Mouse (Mus musculus): ENCODE data around the gene Prr15l. TPM values are rescaled to one million over a fixed set of nuclear protein-coding genes. Genes with fewer than 3 reads are reported as not detected.

Gene Prr15l
- polyA plus RNA-seq, 1 experiment = 2.2 TPM

GRCm38 (mm10) chr11:96893203-96893842 lies 34.6 kb upstream of the Prr15l start:
- Histone ChIP-seq H3K36me3 (ENCODE audit: control insufficient read depth, insufficient read depth, low read length) (no peaks in the 10 kb centered on the region), H3K4me3 (ENCODE audit: extremely low read depth, insufficient read depth, insufficient read length) (no peak overlapping the region), H3K27ac (ENCODE audit: insufficient read depth, low read length) (no peak overlapping the region), H3K4me1 (ENCODE audit: control insufficient read depth, insufficient read depth, insufficient read length) (no peaks in the 10 kb centered on the region), H3K27me3 (ENCODE audit: control insufficient read depth, insufficient read depth, low read length) (no peaks in the 10 kb centered on the region)
- TF ChIP-seq POLR2A (IDR thresholded peaks at IDR 0.05; ENCODE audit: low read depth, low read length) (no peak), CTCF (IDR thresholded peaks at IDR 0.05; ENCODE audit: extremely low read depth, insufficient read depth, insufficient read length, insufficient replicate concordance) (no peak)
- DNase-seq (ENCODE audit: low read depth in 1 of 2, low spot score in 2 of 2) = no peak
- 83% methylated on average over 11 of the region's 11 CpGs for WGBS

GRCm38 (mm10) chr11:96895886-96896285 lies 32.0 kb upstream of the Prr15l start:
- H3K27me3 ChIP-seq (ENCODE audit: control insufficient read depth, insufficient read depth, low read length) = no peaks in the 10 kb centered on the region
- no peak overlapping the region for H3K27ac ChIP-seq (ENCODE audit: insufficient read depth, low read length)
- no peaks in the 10 kb centered on the region for H3K4me1 ChIP-seq (ENCODE audit: control insufficient read depth, insufficient read depth, insufficient read length)
- TF ChIP-seq POLR2A (IDR thresholded peaks at IDR 0.05; ENCODE audit: low read depth, low read length) (no peak), CTCF (IDR thresholded peaks at IDR 0.05; ENCODE audit: extremely low read depth, insufficient read depth, insufficient read length, insufficient replicate concordance) (no peak)
- WGBS = 57% methylated on average over 4 of the region's 4 CpGs
- DNase-seq (ENCODE audit: low read depth in 1 of 2, low spot score in 2 of 2) = no peak
- H3K4me3 ChIP-seq (ENCODE audit: extremely low read depth, insufficient read depth, insufficient read length) = no peak overlapping the region
- H3K36me3 ChIP-seq (ENCODE audit: control insufficient read depth, insufficient read depth, low read length) = no peaks in the 10 kb centered on the region

GRCm38 (mm10) chr11:96899449-96900306 lies 28.2 kb upstream of the Prr15l start:
- Histone ChIP-seq H3K27ac (ENCODE audit: insufficient read depth, low read length) (no peak overlapping the region), H3K4me1 (ENCODE audit: control insufficient read depth, insufficient read depth, insufficient read length) (no peaks in the 10 kb centered on the region), H3K4me3 (ENCODE audit: extremely low read depth, insufficient read depth, insufficient read length) (no peak overlapping the region), H3K27me3 (ENCODE audit: control insufficient read depth, insufficient read depth, low read length) (no peaks in the 10 kb centered on the region), H3K36me3 (ENCODE audit: control insufficient read depth, insufficient read depth, low read length) (no peaks in the 10 kb centered on the region)
- no peak for TF ChIP-seq CTCF (IDR thresholded peaks at IDR 0.05; ENCODE audit: extremely low read depth, insufficient read depth, insufficient read length, insufficient replicate concordance)
- TF ChIP-seq POLR2A (IDR thresholded peaks at IDR 0.05; ENCODE audit: low read depth, low read length) = no peak
- no peak for DNase-seq (ENCODE audit: low read depth in 1 of 2, low spot score in 2 of 2)
- 81% methylated on average over 13 of the region's 13 CpGs for WGBS

- Histone ChIP-seq H3K4me1 (ENCODE audit: control insufficient read depth, insufficient read depth, insufficient read length) (no peaks in the 10 kb centered on the region), H3K36me3 (ENCODE audit: control insufficient read depth, insufficient read depth, low read length) (no peaks in the 10 kb centered on the region), H3K27ac (ENCODE audit: insufficient read depth, low read length) (no peak overlapping the region), H3K4me3 (ENCODE audit: extremely low read depth, insufficient read depth, insufficient read length) (no peak overlapping the region), H3K27me3 (ENCODE audit: control insufficient read depth, insufficient read depth, low read length) (no peaks in the 10 kb centered on the region)
- WGBS = 90% methylated on average over 9 of the region's 9 CpGs
- TF ChIP-seq POLR2A (IDR thresholded peaks at IDR 0.05; ENCODE audit: low read depth, low read length) (no peak), CTCF (IDR thresholded peaks at IDR 0.05; ENCODE audit: extremely low read depth, insufficient read depth, insufficient read length, insufficient replicate concordance) (no peak)
- DNase-seq (ENCODE audit: low read depth in 1 of 2, low spot score in 2 of 2) = no peak
Measured at GRCm38 (mm10) chr11:96901332-96901731, 26.6 kb upstream of the Prr15l start.

- DNase-seq (ENCODE audit: low read depth in 1 of 2, low spot score in 2 of 2) = no peak
- Histone ChIP-seq H3K4me1 (ENCODE audit: control insufficient read depth, insufficient read depth, insufficient read length) (no peaks in the 10 kb centered on the region), H3K36me3 (ENCODE audit: control insufficient read depth, insufficient read depth, low read length) (peaks cover 10% of the 10 kb centered on the region), H3K27me3 (ENCODE audit: control insufficient read depth, insufficient read depth, low read length) (no peaks in the 10 kb centered on the region), H3K4me3 (ENCODE audit: extremely low read depth, insufficient read depth, insufficient read length) (no peak overlapping the region), H3K27ac (ENCODE audit: insufficient read depth, low read length) (no peak overlapping the region)
- TF ChIP-seq CTCF (IDR thresholded peaks at IDR 0.05; ENCODE audit: extremely low read depth, insufficient read depth, insufficient read length, insufficient replicate concordance) = no peak
- WGBS = 80% methylated on average over 16 of the region's 16 CpGs
Measured at GRCm38 (mm10) chr11:96902639-96903635, 25.0 kb upstream of the Prr15l start.

GRCm38 (mm10) chr11:96906431-96907161 lies 21.3 kb upstream of the Prr15l start:
- Histone ChIP-seq H3K27ac (ENCODE audit: insufficient read depth, low read length) (no peak overlapping the region), H3K4me1 (ENCODE audit: control insufficient read depth, insufficient read depth, insufficient read length) (no peaks in the 10 kb centered on the region), H3K4me3 (ENCODE audit: extremely low read depth, insufficient read depth, insufficient read length) (no peak overlapping the region), H3K27me3 (ENCODE audit: control insufficient read depth, insufficient read depth, low read length) (no peaks in the 10 kb centered on the region), H3K36me3 (ENCODE audit: control insufficient read depth, insufficient read depth, low read length) (peaks cover 23% of the 10 kb centered on the region)
- no peak for TF ChIP-seq POLR2A (IDR thresholded peaks at IDR 0.05; ENCODE audit: low read depth, low read length)
- no peak for TF ChIP-seq CTCF (IDR thresholded peaks at IDR 0.05; ENCODE audit: extremely low read depth, insufficient read depth, insufficient read length, insufficient replicate concordance)
- DNase-seq (ENCODE audit: low read depth in 1 of 2, low spot score in 2 of 2) = no peak
- 84% methylated on average over 15 of the region's 15 CpGs for WGBS

Measured in spleen, adult 2 months (tissue).